ENCODE assay signal across 11 mouse cellular contexts in the genomic region with DNA sequence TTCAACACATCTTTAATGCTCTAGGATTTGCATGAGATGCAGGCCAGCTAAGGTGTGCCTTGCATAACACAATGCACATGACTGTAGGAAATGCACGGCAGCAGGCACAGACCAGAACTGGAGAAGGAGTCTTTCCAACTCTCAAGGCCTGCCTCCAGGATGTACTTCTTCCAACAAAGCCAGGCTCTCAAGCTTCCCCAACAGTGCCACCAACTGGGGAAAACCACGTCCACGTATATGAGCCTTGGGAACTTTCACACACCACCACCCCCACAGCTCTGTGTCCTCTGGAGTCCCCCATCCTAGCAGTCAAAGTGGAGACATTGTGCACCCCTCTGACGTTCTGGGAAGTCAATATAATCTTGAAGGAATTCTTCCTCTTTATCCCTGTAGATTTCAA. TPM values are rescaled to one million over a fixed set of nuclear protein-coding genes. Genes with fewer than 3 reads are reported as not detected.
DNase-seq lines count a peak whose midpoint lies in the region; ATAC-seq and TF ChIP-seq lines count a peak whose summit lies in the region.
"Had no signal": no experiment of that assay in that cellular context is flagged by ENCODE, and none has a peak within 500 bp of the region (broad histone marks: within the 10 kb centered on the region; RNA-seq: fewer than 3 reads in every experiment).

No protein-coding gene starts in this region.

- H3K9ac ChIP-seq in forebrain, embryonic 14.5 days (ENCODE audit: low read length) = no peak overlapping the region
- H3K9ac ChIP-seq in forebrain, embryonic 16.5 days (replicated peaks; ENCODE audit: low read depth, low read length) = no peak overlapping the region
- no peak overlapping the region for H3K9ac ChIP-seq in liver, postnatal 0 days (replicated peaks)
- H3K9ac ChIP-seq in liver, embryonic 12.5 days = no peak overlapping the region
- H3K9ac ChIP-seq: lung, embryonic 15.5 days had no signal

- no peak overlapping the region for H3K4me3 ChIP-seq in forebrain, embryonic 14.5 days (ENCODE audit: low read depth, low read length)
- H3K4me3 ChIP-seq in forebrain, embryonic 16.5 days (replicated peaks; ENCODE audit: low read length) = no peak overlapping the region
- H3K4me3 ChIP-seq in liver, postnatal 0 days (ENCODE audit: low read depth, low read length) = no peak overlapping the region
- no peak overlapping the region for H3K4me3 ChIP-seq in liver, embryonic 12.5 days
- no peak overlapping the region for H3K4me3 ChIP-seq in cortical plate, adult 2 months (ENCODE audit: insufficient read depth, low read length)
- H3K4me3 ChIP-seq in thymus, adult 2 months (ENCODE audit: control insufficient read depth, insufficient read depth, low read length) = no peak overlapping the region
- H3K4me3 ChIP-seq: lung, embryonic 15.5 days had no signal

- no peak for ATAC-seq in forebrain, embryonic 14.5 days
- no peak for ATAC-seq in forebrain, embryonic 16.5 days
- ATAC-seq in liver, postnatal 0 days = no peak
- ATAC-seq in liver, embryonic 12.5 days = no peak

- no peak overlapping the region for H3K4me2 ChIP-seq in forebrain, embryonic 14.5 days (ENCODE audit: low read length)
- no peak overlapping the region for H3K4me2 ChIP-seq in forebrain, embryonic 16.5 days (ENCODE audit: low read length)
- H3K4me2 ChIP-seq in liver, postnatal 0 days (ENCODE audit: low read depth, low read length) = no peak overlapping the region
- H3K4me2 ChIP-seq in liver, embryonic 12.5 days = no peak overlapping the region
- H3K4me2 ChIP-seq: lung, embryonic 15.5 days had no signal

- TF ChIP-seq CTCF in liver, postnatal 0 days (IDR thresholded peaks at IDR 0.05; ENCODE audit: low read depth) = peak; percentile 41
- peak; percentile 36 for TF ChIP-seq CTCF in cortical plate, adult 2 months (IDR thresholded peaks at IDR 0.05; ENCODE audit: extremely low read depth, insufficient read depth, low read length)
- TF ChIP-seq CTCF in thymus, adult 2 months (IDR thresholded peaks at IDR 0.05; ENCODE audit: borderline replicate concordance, control insufficient read depth, extremely low read depth, insufficient read depth, low read length, poor library complexity) = no peak

- 41% methylated on average over 4 of the region's 4 CpGs for WGBS in forebrain, embryonic 14.5 days
- 43% methylated on average over 4 of the region's 4 CpGs for WGBS in forebrain, embryonic 16.5 days
- 49% methylated on average over 4 of the region's 4 CpGs for WGBS in liver, postnatal 0 days (ENCODE audit: insufficient replicate concordance)
- WGBS in liver, embryonic 12.5 days (ENCODE audit: insufficient replicate concordance) = 39% methylated on average over 4 of the region's 4 CpGs
- 74% methylated on average over 4 of the region's 4 CpGs for WGBS in thymus, adult 2 months

- no peak for TF ChIP-seq EP300 in liver, postnatal 0 days (IDR thresholded peaks at IDR 0.05; ENCODE audit: low read depth)

- H3K9me3 ChIP-seq in forebrain, embryonic 14.5 days (replicated peaks; ENCODE audit: control insufficient read depth, low read length) = no peaks in the 10 kb centered on the region
- H3K9me3 ChIP-seq in forebrain, embryonic 16.5 days (ENCODE audit: control insufficient read depth, low read length) = no peaks in the 10 kb centered on the region
- H3K9me3 ChIP-seq in liver, postnatal 0 days (ENCODE audit: low read length) = no peaks in the 10 kb centered on the region
- H3K9me3 ChIP-seq in liver, embryonic 12.5 days (replicated peaks) = no peaks in the 10 kb centered on the region
- H3K9me3 ChIP-seq: lung, embryonic 15.5 days had no signal

- peaks cover 62% of the 10 kb centered on the region for H3K36me3 ChIP-seq in forebrain, embryonic 14.5 days (ENCODE audit: control insufficient read depth, insufficient read depth, low read length)
- H3K36me3 ChIP-seq in forebrain, embryonic 16.5 days (ENCODE audit: control insufficient read depth, insufficient read depth) = peaks cover 42% of the 10 kb centered on the region
- peaks cover 57% of the 10 kb centered on the region for H3K36me3 ChIP-seq in liver, postnatal 0 days (replicated peaks; ENCODE audit: insufficient read depth, low read length)
- peaks cover 85% of the 10 kb centered on the region for H3K36me3 ChIP-seq in liver, embryonic 12.5 days
- peaks cover 52% of the 10 kb centered on the region for H3K36me3 ChIP-seq in thymus, adult 2 months (ENCODE audit: control insufficient read depth, insufficient read depth, low read length)

- peak; percentile 24 for DNase-seq in forebrain, embryonic 14.5 days (ENCODE audit: low spot score)
- DNase-seq in liver, postnatal 0 days = no peak
- peak; percentile 44 to 53 for DNase-seq in lung, postnatal 4 days
- no peak for DNase-seq in cerebellum, adult 9-11 months
- DNase-seq in thymus, adult 2 months = no peak
- DNase-seq: heart, postnatal 36 days; right cerebral cortex, postnatal 25 days had no signal

- no peak overlapping the region for H3K27ac ChIP-seq in forebrain, embryonic 14.5 days (ENCODE audit: low read depth, low read length)
- H3K27ac ChIP-seq in forebrain, embryonic 16.5 days (ENCODE audit: low read length) = no peak overlapping the region
- no peak overlapping the region for H3K27ac ChIP-seq in liver, postnatal 0 days (ENCODE audit: low read depth)
- no peak overlapping the region for H3K27ac ChIP-seq in liver, embryonic 12.5 days
- no peak overlapping the region for H3K27ac ChIP-seq in cortical plate, adult 2 months (ENCODE audit: insufficient read depth, low read length)
- no peak overlapping the region for H3K27ac ChIP-seq in thymus, adult 2 months (ENCODE audit: control insufficient read depth, insufficient read depth, low read length)
- H3K27ac ChIP-seq: lung, embryonic 15.5 days had no signal

- TF ChIP-seq POLR2A in cortical plate, adult 2 months (IDR thresholded peaks at IDR 0.05; ENCODE audit: extremely low read depth, insufficient read depth, low read length) = no peak
- TF ChIP-seq POLR2A in thymus, adult 2 months (IDR thresholded peaks at IDR 0.05; ENCODE audit: control insufficient read depth, extremely low read depth, insufficient read depth, low read length, poor library complexity) = no peak

- no peaks in the 10 kb centered on the region for H3K27me3 ChIP-seq in forebrain, embryonic 14.5 days (replicated peaks; ENCODE audit: control insufficient read depth, insufficient read depth, low read length)
- H3K27me3 ChIP-seq in forebrain, embryonic 16.5 days (replicated peaks; ENCODE audit: control insufficient read depth, insufficient read depth, low read length) = no peaks in the 10 kb centered on the region
- no peaks in the 10 kb centered on the region for H3K27me3 ChIP-seq in liver, postnatal 0 days (ENCODE audit: insufficient read depth, low read length)
- no peaks in the 10 kb centered on the region for H3K27me3 ChIP-seq in liver, embryonic 12.5 days (replicated peaks)
- no peaks in the 10 kb centered on the region for H3K27me3 ChIP-seq in thymus, adult 2 months (ENCODE audit: control insufficient read depth, insufficient read depth, low read length)
- H3K27me3 ChIP-seq: lung, embryonic 15.5 days had no signal

- peaks cover 9% of the 10 kb centered on the region for H3K4me1 ChIP-seq in forebrain, embryonic 14.5 days (ENCODE audit: control insufficient read depth, insufficient read depth, low read length)
- peaks cover 15% of the 10 kb centered on the region for H3K4me1 ChIP-seq in forebrain, embryonic 16.5 days (replicated peaks; ENCODE audit: control insufficient read depth, insufficient read depth, low read length)
- H3K4me1 ChIP-seq in liver, postnatal 0 days (ENCODE audit: insufficient read depth) = peaks cover 10% of the 10 kb centered on the region
- peaks cover 24% of the 10 kb centered on the region for H3K4me1 ChIP-seq in liver, embryonic 12.5 days
- H3K4me1 ChIP-seq in cortical plate, adult 2 months (ENCODE audit: control insufficient read depth, insufficient read depth, low read length) = peaks cover 3% of the 10 kb centered on the region; the same call in 1 of the 2 replicates
- peaks cover 7% of the 10 kb centered on the region for H3K4me1 ChIP-seq in thymus, adult 2 months (replicated peaks; ENCODE audit: control insufficient read depth, insufficient read depth, low read length)

RNA-seq across cellular contexts. Expression of a gene that starts 5.1 kb away (rescaled TPM):
- polyA plus RNA-seq in forebrain, embryonic 14.5 days (2014; fragmentation: Nextera tagmentation; extraction: Ambion mirVana) = 97.3 and 108 TPM in 2 replicates
- 107 and 113 TPM in 2 replicates for polyA plus RNA-seq in forebrain, embryonic 16.5 days (2015; fragmentation: Nextera tagmentation; extraction: Ambion mirVana)
- polyA plus RNA-seq in liver, postnatal 0 days (2015; fragmentation: Nextera tagmentation; extraction: Ambion mirVana) = 147 and 152 TPM in 2 replicates
- polyA plus RNA-seq in liver, embryonic 12.5 days (2016; fragmentation: Nextera tagmentation; extraction: Ambion mirVana) = 196 and 207 TPM in 2 replicates
- polyA plus RNA-seq in cortical plate, adult 2 months (2012; rRNA removed) = 135 and 139 TPM in 2 replicates
- 309 and 326 TPM in 2 replicates for polyA plus RNA-seq in thymus, adult 2 months (2012; rRNA removed)

RNA-seq across cellular contexts. Expression of a gene that starts 8.9 kb away (rescaled TPM):
- polyA plus RNA-seq in forebrain, embryonic 14.5 days (2014; fragmentation: Nextera tagmentation; extraction: Ambion mirVana) = 0.61 and 1.5 TPM in 2 replicates
- polyA plus RNA-seq in forebrain, embryonic 16.5 days (2015; fragmentation: Nextera tagmentation; extraction: Ambion mirVana) = 0.62 and 0.81 TPM in 2 replicates
- polyA plus RNA-seq in liver, postnatal 0 days (2015; fragmentation: Nextera tagmentation; extraction: Ambion mirVana) = 1.1 and 1.4 TPM in 2 replicates
- 0.92 and 1.0 TPM in 2 replicates for polyA plus RNA-seq in liver, embryonic 12.5 days (2016; fragmentation: Nextera tagmentation; extraction: Ambion mirVana)
- 0.51 and 1.1 TPM in 2 replicates for polyA plus RNA-seq in cortical plate, adult 2 months (2012; rRNA removed)
- 14.5 and 17.8 TPM in 2 replicates for polyA plus RNA-seq in thymus, adult 2 months (2012; rRNA removed)

RNA-seq across cellular contexts. Expression of a gene that starts 14.3 kb away (rescaled TPM):
- 0.86 and 1.2 TPM in 2 replicates for polyA plus RNA-seq in forebrain, embryonic 14.5 days (2014; fragmentation: Nextera tagmentation; extraction: Ambion mirVana)
- 1.0 and 1.4 TPM in 2 replicates for polyA plus RNA-seq in forebrain, embryonic 16.5 days (2015; fragmentation: Nextera tagmentation; extraction: Ambion mirVana)
- 0.44 and 0.99 TPM in 2 replicates for polyA plus RNA-seq in liver, postnatal 0 days (2015; fragmentation: Nextera tagmentation; extraction: Ambion mirVana)
- polyA plus RNA-seq in liver, embryonic 12.5 days (2016; fragmentation: Nextera tagmentation; extraction: Ambion mirVana) = 1.2 and 1.3 TPM in 2 replicates
- 1.0 and 1.4 TPM in 2 replicates for polyA plus RNA-seq in cortical plate, adult 2 months (2012; rRNA removed)
- 0.86 and 2.3 TPM in 2 replicates for polyA plus RNA-seq in thymus, adult 2 months (2012; rRNA removed)

RNA-seq across cellular contexts. Expression of a gene that starts 14.9 kb away (rescaled TPM):
- polyA plus RNA-seq in forebrain, embryonic 14.5 days (2014; fragmentation: Nextera tagmentation; extraction: Ambion mirVana) = 65.3 and 76.5 TPM in 2 replicates
- 79.2 and 82.3 TPM in 2 replicates for polyA plus RNA-seq in forebrain, embryonic 16.5 days (2015; fragmentation: Nextera tagmentation; extraction: Ambion mirVana)
- 32.8 and 33.8 TPM in 2 replicates for polyA plus RNA-seq in liver, postnatal 0 days (2015; fragmentation: Nextera tagmentation; extraction: Ambion mirVana)
- 95.0 and 97.3 TPM in 2 replicates for polyA plus RNA-seq in liver, embryonic 12.5 days (2016; fragmentation: Nextera tagmentation; extraction: Ambion mirVana)
- 59.7 and 64.0 TPM in 2 replicates for polyA plus RNA-seq in cortical plate, adult 2 months (2012; rRNA removed)
- 72.3 and 91.3 TPM in 2 replicates for polyA plus RNA-seq in thymus, adult 2 months (2012; rRNA removed)

RNA-seq across cellular contexts. Expression of a gene that starts 22.1 kb away (rescaled TPM):
- 1.1 and 1.5 TPM in 2 replicates for polyA plus RNA-seq in forebrain, embryonic 14.5 days (2014; fragmentation: Nextera tagmentation; extraction: Ambion mirVana)
- polyA plus RNA-seq in forebrain, embryonic 16.5 days (2015; fragmentation: Nextera tagmentation; extraction: Ambion mirVana) = 0.54 and 0.91 TPM in 2 replicates
- not detected in 2 replicates for polyA plus RNA-seq in liver, postnatal 0 days (2015; fragmentation: Nextera tagmentation; extraction: Ambion mirVana)
- polyA plus RNA-seq in liver, embryonic 12.5 days (2016; fragmentation: Nextera tagmentation; extraction: Ambion mirVana) = not detected in 2 replicates
- polyA plus RNA-seq in cortical plate, adult 2 months (2012; rRNA removed) = 6.5 and 8.7 TPM in 2 replicates
- 0.13 and 0.24 TPM in 2 replicates for polyA plus RNA-seq in thymus, adult 2 months (2012; rRNA removed)

Comparison
In these comparisons a context has a peak if more than half of its experiments do, and no peak if none do; other contexts are left out.
1. DNase-seq: peak in forebrain, embryonic 14.5 days (single experiment) and lung, postnatal 4 days (2 of 2); none in liver, postnatal 0 days (single experiment), cerebellum, adult 9-11 months (single experiment) and thymus, adult 2 months (single experiment).